Mouse (Mus musculus): ENCODE measurements around the gene Ltbp1.

Gene Ltbp1

DNA sequence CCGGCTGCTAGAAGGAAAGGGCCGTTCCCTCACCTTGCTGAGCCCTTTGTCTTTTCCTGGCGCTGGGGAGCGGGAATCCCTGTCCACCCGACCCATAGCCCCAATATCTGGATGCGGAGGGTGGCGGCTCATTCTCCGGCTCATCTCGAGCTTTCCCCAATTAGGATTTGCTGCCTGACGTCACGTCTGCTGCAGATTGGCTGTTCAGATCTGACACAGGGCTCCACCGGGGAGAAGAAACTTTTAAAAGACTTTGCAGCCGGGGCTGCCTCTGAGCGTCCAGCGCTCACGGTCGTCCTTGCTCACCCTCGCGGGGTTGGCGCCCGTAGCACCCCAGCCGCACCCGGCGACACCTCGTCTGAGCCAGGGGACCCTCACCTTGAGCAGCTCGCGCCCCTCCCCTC is at the start of gene Ltbp1:
TSS of gene Ltbp1 (plus strand) at position 288 of the 404 bp plus-strand sequence.
- no peak for DNase-seq (ENCODE audit: low read depth, low spot score)

GRCm38 (mm10) chr17:74959481-74960245 is 45.7 kb upstream of the Ltbp1 start:
- no peak for DNase-seq (ENCODE audit: low read depth, low spot score)

GRCm38 (mm10) chr17:74963222-74963621 is 42.1 kb upstream of the Ltbp1 start:
- DNase-seq (ENCODE audit: low read depth, low spot score), result no peak

DNA sequence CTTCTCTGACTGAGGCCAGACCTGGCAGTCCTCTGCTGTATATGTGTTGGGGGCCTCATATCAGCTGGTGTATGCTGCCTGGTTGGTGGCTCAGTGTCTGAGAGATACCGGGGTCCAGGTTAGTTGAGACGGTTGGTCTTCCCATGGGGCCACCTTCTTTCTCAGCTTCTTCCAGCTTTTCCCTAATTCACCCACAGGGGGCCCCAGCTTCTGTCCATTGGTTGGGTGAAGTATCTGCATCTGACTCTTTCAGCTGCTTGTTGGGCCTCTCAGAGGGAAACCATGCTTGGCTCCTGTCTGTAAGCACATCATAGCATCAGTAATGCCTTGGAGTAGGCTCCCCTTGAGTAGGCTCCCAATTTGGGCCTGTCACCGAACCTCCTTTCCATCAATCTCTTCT is 41.5 kb upstream of the Ltbp1 start:
- DNase-seq (ENCODE audit: low read depth, low spot score), result no peak

DNA sequence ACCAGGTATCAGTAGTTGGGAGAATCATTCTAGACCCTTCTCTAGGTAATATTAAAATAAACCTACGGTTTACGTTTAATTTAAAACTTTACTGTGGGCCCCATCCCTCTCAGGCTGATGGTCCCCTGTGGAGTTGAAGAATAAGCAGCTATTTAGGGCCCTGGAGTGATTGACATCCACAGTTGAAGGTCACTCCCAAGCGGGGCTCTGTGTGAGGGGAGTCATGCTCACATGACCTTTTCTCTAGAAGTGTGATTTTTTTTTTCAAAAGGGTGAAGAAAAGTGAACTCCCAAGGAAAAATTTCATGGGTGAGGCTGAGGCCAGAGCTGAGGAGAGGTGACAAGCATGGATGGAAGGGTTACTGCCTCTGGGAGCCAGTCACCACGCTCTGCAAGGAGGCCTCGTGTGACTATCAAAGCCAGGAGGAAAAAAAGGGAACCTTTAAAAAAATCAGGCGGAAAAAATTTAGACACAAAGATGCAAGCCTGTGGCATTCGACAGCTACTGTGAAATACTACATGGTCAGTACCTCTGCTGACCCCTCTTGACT is 38.0 kb upstream of the Ltbp1 start:
- DNase-seq (ENCODE audit: low read depth, low spot score), result no peak

- no peak for DNase-seq (ENCODE audit: low read depth, low spot score)
These were observed 37.1 kb upstream of the Ltbp1 start for GRCm38 (mm10) chr17:74968152-74968712.

DNA sequence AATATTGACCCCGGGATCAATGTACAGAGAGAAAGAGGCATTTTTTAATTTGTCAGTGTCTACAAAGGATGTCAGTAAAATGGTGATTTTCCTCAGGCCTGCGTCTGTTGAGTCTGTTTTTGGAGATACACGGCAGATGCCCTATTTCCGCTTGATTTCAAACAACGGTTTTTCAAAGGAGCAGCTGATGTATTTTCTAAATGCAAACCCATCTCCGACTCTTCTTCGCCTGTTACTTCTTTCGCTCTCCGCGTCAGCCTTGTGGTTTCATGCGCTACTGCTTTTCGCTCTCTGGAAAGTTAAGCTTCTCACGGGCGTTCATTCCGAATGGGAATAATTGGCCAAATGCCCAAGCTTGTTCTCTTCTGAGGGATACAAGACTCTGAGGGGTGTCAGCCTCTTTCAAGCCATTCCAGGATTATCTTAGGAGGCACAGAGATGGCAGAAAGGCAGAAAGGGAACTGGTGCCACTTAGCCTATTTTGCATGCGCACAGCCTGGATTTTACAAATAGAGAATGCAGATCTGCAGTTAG is 36.6 kb upstream of the Ltbp1 start:
- DNase-seq (ENCODE audit: low read depth, low spot score), result no peak

GRCm38 (mm10) chr17:74975192-74975591 is 30.2 kb upstream of the Ltbp1 start:
- no peak for DNase-seq (ENCODE audit: low read depth, low spot score)

- no peak for DNase-seq (ENCODE audit: low read depth, low spot score)
These were observed 29.0 kb upstream of the Ltbp1 start for GRCm38 (mm10) chr17:74976167-74976985.

DNA sequence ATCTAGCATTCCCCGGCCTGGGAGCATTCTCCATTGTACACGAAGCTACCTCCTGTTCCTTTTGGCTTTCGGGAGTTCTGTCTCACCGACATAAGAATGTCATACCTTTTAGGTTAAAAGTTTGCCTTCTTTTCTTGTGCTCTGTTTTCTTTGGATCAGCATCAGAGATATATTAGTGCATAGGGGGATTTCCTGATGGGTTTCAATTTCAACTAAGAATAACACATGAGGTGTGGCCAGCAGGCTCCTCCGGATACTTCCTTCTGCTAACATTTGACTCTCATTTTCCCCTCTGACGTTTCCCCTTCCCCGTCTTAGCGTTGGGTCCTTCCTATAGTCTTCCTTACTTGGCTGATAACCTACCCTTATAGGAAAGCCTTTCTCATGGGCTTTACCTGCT is 25.6 kb upstream of the Ltbp1 start:
- DNase-seq (ENCODE audit: low read depth, low spot score), result no peak

DNA sequence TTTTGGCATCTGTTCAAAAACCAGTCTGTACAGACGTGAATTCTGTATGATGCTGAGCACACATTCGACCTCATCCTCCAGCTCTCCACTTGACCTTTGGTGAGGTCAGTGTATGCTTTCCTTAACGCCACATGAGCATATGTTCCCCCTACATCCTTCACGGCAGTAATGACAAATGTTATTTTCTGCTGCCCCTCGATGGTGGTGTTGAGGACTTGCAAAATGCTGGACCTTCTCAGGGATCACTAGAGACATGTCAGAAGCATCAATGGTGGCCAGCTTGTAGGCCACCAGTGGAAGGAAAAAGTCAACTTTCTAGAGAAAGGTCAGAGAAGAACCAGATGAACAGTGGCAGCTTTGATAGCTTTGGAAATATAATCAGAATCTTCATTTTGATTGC is 23.7 kb upstream of the Ltbp1 start:
- no peak for DNase-seq (ENCODE audit: low read depth, low spot score)

DNA sequence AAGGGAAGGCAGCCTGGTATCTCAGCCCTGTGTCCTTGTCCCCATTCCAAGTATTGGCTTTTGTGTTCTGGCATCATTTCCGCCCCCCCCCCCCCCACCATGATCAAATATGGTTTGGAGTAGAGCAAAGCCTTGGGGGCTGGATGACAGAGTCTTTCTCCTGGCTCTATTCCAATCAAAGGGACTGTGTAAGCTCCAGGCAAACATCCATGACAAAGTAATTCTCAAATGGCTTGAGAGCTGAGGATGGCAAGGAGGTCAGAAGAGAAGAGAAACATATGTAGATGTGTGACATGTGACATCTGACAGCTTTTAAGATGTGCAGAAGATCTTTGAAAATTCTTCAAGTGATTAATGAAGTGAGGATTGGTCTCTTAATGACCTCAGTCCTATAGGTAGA is 22.5 kb upstream of the Ltbp1 start:
- DNase-seq (ENCODE audit: low read depth, low spot score), result no peak

- DNase-seq (ENCODE audit: low read depth, low spot score), result no peak
These were observed 21.3 kb upstream of the Ltbp1 start for GRCm38 (mm10) chr17:74984071-74984470.

- no peak for DNase-seq (ENCODE audit: low read depth, low spot score)
These were observed 20.7 kb upstream of the Ltbp1 start for GRCm38 (mm10) chr17:74984681-74985080.

DNA sequence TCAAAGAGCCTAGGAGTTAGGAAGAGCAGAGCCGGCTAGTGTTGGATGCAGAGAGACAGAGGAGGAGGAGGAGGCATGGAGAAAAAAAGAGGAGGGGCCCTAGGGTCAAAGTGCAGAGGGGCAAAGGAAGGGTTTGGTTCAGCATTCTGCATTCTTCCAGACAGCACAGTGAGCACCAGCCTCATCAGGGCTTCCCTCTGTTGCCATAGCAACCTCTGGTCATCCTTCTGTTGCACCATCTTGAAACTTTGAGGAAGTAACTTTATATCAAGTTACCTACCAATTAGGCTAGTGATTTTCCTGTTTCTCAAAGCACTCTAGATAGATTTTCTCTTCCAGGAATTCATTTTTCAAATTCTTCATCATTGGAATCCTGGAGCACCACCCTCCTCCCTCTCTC is 18.3 kb upstream of the Ltbp1 start:
- DNase-seq (ENCODE audit: low read depth, low spot score), result no peak

- no peak for DNase-seq (ENCODE audit: low read depth, low spot score)
These were observed 15.7 kb upstream of the Ltbp1 start for GRCm38 (mm10) chr17:74989691-74990090.

- no peak for DNase-seq (ENCODE audit: low read depth, low spot score)
These were observed 14.8 kb upstream of the Ltbp1 start for GRCm38 (mm10) chr17:74990561-74990960.

DNA sequence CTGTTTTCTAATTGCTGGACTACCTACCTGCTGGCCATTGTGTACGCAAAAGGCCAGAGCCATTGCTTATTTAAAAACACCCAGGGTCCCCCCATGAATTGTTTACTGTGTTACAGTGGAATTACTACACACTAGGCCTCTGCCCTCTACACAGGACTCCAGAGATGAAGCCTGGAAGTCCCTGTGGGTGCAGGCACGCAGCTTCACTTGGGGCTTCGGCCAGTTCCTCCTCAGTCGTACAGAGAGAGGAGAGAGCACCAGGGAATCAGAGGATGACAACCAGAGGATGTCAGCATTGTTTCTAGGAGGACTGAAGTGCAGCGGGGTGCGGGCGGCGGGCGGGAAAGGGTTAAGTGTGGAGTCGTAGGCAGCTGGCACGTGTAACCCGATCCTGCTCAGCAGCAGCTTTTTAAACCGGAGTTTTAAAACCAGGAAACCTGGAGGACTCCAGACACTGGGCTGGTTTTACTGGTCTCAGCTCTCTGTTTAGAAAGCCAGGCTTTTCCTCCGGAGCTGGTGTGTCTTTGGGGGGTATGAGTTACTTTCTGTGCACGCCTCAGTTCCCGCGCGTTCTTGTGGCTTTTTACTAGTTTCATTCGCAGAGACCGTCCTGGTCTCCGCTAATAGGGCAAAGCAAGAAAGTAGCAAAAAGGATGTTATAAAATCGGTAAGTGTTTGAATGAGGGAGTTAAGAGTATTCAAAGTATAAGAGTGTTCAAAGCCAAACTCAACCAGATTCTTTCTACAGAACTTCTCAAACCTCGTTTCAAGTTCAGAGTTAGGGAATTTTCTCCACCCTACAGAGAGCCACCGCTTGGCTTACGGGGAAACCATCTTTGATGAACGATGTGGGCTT is 11.4 kb upstream of the Ltbp1 start:
- no peak for DNase-seq (ENCODE audit: low read depth, low spot score)

DNA sequence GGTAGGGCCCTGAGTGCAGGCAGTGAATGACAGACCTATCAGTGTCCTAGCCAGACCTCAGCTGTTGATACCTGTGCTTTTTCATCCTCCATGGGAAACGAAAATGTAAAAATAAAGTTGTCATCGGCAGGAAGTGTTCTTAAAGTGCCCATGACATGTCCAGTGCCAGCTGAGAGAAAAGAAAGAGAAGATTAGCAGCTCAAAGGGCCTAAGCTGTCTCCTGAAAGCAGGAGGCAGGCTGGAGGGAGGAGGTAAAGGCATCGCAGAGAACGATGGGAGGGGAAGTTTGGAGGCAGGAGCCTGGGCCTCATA is 10.8 kb upstream of the Ltbp1 start:
- no peak for DNase-seq (ENCODE audit: low read depth, low spot score)

DNA sequence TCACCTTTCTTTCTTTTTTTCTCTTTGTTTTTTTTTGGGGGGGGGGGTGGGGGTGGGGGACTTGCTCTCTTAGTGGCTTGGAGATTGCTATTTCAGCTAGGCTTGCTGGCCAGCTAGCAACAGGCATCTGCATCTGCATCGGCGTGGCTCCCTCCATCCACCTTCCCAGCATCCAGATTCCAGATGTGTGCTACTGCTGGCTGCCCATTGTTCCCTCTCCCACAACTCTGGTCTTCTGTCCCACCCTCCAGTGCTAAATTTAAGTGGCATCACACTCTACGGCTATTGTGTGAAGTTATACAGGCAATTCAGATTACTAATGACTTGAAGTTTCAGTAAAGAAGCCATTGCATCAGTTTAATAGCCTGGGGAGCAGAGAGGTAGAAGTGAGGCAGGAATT is 10.1 kb upstream of the Ltbp1 start:
- no peak for DNase-seq (ENCODE audit: low read depth, low spot score)

DNA sequence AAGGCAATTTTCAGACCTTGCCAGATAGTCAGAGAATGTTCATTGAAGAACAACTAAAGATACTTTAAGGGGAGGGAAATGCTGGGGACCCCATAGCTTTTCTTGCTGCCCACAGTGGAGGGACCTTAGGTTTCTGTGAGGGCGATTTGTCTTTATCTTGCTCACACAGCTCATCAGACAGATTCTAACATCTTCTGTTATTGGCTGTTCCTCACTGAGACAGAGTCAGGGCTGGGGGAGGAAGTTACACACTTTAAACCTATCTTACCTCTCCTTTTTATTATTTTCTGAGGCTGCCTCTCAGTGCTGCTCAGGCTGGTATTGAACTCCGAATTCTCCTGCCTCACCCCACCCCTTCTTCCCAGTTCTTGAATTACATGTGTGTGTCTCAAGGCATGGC is 5.3 kb upstream of the Ltbp1 start:
- DNase-seq (ENCODE audit: low read depth, low spot score), result no peak
